Mouse (Mus musculus): ENCODE measurements around the gene Cfd.

Gene Cfd

GRCm38 (mm10) chr10:79856704-79857451 lies 33.8 kb upstream of the Cfd start:
- CTCF ChIA-PET: interaction anchor here (0.6 to 4.6 kb wide), 5 partner anchors 14 to 1878 kb away, joined by 3 to 18 read pairs (median 3); partner anchors contain the start of gene 1810043G02Rik (in 1 of the 4)
- POLR2A ChIA-PET: interaction anchor here (0.8 to 15.0 kb wide), 27 partner anchors 8 to 284 kb away, joined by 3 to 177 read pairs (median 6); partner anchors contain the start of genes Med16 (in 2 of the 4), Plppr3 (in 2 of the 4), Prtn3 (in 2 of the 4) and Bsg (in 1 of the 4)

DNA sequence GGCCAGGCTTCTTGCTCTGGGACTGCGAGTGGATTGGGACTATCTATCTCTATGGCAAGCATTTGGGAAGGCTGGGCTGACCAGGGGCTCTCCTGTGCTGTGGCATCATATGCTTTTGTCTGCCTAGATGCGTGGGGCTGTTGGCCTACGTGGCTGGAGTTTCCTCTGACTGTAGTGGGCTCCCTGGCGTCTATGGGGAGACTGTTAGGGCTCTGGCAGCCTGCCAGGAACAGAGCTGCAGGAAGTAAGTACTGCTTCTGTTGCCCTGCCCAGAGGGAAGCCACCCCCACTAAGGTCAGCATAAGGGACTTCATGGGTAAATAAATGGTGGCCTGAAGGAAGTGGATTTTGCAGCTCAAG lies 33.2 kb upstream of the Cfd start:
- ChIA-PET CTCF (interaction anchor here in 3 of 4 experiments (0.6 to 4.6 kb wide), 6 partner anchors 14 to 208 kb away, joined by 3 to 18 read pairs (median 3); no protein-coding TSS in a partner anchor), POLR2A (interaction anchor here (0.8 to 15.0 kb wide), 33 partner anchors 7 to 299 kb away, joined by 3 to 177 read pairs (median 5); partner anchors contain the start of genes Med16 (in 2 of the 4), Plppr3 (in 2 of the 4), Prtn3 (in 2 of the 4) and Bsg (in 1 of the 4))

- ChIA-PET CTCF (interaction anchor here in 3 of 4 experiments (0.6 to 4.6 kb wide), 6 partner anchors 13 to 209 kb away, joined by 3 to 18 read pairs (median 3); no protein-coding TSS in a partner anchor), POLR2A (interaction anchor here (0.6 to 15.0 kb wide), 43 partner anchors 7 to 418 kb away, joined by 3 to 177 read pairs (median 5); partner anchors contain the start of genes Med16 (in 2 of the 4), Plppr3 (in 2 of the 4), Prtn3 (in 2 of the 4) and Cbarp (in 1 of the 4))
These were observed 32.8 kb upstream of the Cfd start for GRCm38 (mm10) chr10:79857894-79858293.

DNA sequence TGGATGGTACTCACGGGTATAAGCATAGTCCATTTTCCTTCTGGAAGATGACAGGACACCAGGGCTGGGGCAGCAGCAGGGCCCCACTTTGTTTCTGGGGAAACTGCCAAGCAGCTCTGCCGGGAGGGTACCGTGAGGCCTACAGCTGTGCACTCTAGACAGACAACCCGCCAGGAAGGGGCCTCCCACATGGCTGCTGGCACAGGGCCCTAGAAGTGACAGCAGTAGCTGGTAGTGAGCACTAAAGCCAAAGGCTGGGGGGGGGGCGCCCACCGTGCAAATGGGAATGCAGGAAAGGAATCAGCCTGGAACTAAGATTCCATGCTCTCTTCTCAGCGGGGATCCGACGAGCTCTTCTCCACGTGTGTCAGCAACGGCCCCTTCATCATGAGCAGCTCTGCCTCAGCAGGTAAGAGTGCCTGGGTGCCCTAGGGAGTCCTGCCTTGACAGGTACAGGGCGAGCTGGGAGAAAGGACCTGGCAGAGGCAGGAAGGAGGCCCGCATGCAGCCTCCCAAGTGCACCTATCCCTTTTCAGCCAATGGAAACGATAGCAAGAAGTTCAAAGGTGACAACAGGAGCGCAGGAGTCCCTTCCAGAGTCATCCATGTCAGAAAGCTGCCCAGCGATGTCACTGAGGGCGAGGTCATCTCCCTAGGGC lies 32.1 kb upstream of the Cfd start:
- ChIA-PET CTCF (interaction anchor here in 3 of 4 experiments (0.6 to 4.6 kb wide), 6 partner anchors 23 to 118 kb away, joined by 3 to 18 read pairs (median 4); partner anchors contain the start of gene Wdr18 (in 1 of the 3)), POLR2A (interaction anchor here (0.6 to 15.0 kb wide), 53 partner anchors 6 to 1787 kb away, joined by 3 to 177 read pairs (median 4); partner anchors contain the start of genes Med16 (in 2 of the 4), Plppr3 (in 2 of the 4), Prtn3 (in 2 of the 4) and Gm26602 (in 1 of the 4))

DNA sequence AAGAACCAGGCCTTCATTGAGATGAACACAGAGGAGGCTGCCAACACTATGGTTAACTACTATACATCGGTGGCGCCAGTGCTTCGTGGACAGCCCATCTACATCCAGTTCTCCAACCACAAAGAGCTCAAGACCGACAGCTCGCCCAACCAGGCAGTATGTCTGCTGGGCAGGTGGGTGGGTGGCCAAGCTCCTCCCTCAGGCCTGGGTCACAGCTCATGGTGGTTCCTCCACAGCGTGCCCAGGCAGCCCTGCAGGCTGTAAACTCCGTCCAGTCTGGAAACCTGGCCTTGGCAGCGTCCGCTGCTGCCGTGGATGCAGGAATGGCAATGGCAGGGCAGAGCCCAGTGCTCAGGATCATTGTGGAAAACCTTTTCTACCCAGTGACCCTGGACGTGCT lies 31.5 kb upstream of the Cfd start:
- POLR2A ChIA-PET: interaction anchor here in 3 of 4 experiments (0.6 to 15.0 kb wide), 42 partner anchors 4 to 1788 kb away, joined by 3 to 177 read pairs (median 5); partner anchors contain the start of genes Med16 (in 2 of the 3), Plppr3 (in 2 of the 3), Prtn3 (in 2 of the 3) and Gm26602 (in 1 of the 3)
- CTCF ChIA-PET: interaction anchor here in 3 of 4 experiments (0.6 to 4.6 kb wide), 4 partner anchors 22 to 24 kb away, joined by 3 to 18 read pairs (median 6); no protein-coding TSS in a partner anchor

GRCm38 (mm10) chr10:79860079-79860911 lies 30.4 kb upstream of the Cfd start:
- ChIA-PET CTCF (interaction anchor here (0.5 to 4.6 kb wide), 10 partner anchors 11 to 659 kb away, joined by 3 to 18 read pairs (median 4); partner anchors contain the start of gene Wdr18 (in 1 of the 4)), POLR2A (interaction anchor here (0.5 to 15.0 kb wide), 29 partner anchors 5 to 477 kb away, joined by 3 to 177 read pairs (median 5); partner anchors contain the start of genes Plppr3 (in 2 of the 4), Prtn3 (in 2 of the 4), Ptbp1 (in 2 of the 4) and Cdc34 (in 1 of the 4))

DNA sequence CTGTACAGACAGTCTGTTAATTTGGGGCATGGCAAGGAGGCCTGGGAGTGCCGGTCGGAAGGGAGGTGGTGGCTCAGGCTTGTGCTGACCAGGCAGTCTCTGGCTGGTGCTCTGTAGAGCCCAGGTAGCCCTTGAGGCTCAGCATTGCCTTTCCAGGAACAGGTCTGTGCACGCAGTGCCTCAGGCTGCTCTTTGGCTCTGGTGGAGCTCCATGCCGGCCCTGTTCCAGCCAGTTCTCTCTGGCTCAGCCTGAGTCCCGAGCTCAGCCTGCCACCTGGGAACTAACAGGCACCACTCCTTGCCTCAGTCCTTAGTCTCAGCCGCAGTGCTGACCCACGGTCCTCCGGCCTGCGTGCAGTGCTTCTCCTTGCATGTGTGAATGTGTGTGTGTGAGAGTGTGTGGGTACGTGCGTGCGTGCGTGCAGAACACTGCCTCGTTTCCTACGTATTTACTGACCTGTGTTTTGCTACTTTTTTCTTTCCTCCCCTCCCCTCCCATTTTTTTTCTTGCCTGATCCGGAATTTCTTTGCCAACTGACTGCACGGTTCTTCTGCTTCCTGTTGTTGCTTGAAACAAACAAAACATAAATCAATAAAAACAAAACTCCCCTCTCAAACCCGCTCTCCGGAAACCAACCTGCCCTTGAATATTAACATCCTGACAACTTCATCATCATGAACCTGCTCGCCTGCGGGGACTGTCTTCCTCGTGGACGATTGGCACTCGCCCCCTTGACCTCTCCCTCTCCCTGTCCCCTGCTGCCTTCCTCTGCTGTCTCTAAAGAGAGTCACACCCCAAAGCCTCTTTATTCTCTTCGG lies 29.2 kb upstream of the Cfd start:
- CTCF ChIA-PET: interaction anchor here (0.6 to 1.5 kb wide), 11 partner anchors 9 to 98 kb away, joined by 3 to 5 read pairs (median 3); partner anchors contain the start of genes Wdr18 (in 2 of the 4) and Med16 (in 1 of the 4)
- POLR2A ChIA-PET: interaction anchor here (0.5 to 15.0 kb wide), 43 partner anchors 6 to 468 kb away, joined by 3 to 177 read pairs (median 5); partner anchors contain the start of genes Ptbp1 (in 3 of the 4), Plppr3 (in 2 of the 4), Prtn3 (in 2 of the 4) and Arid3a (in 1 of the 4)

- CTCF ChIA-PET: interaction anchor here in 3 of 4 experiments (0.6 to 1.3 kb wide), 4 partner anchors 9 to 98 kb away, joined by 3 to 4 read pairs (median 3); partner anchors contain the start of gene Wdr18 (in 1 of the 3)
These were observed 28.4 kb upstream of the Cfd start for GRCm38 (mm10) chr10:79862049-79862788.

GRCm38 (mm10) chr10:79862925-79863324 lies 27.7 kb upstream of the Cfd start:
- POLR2A ChIA-PET: interaction anchor here in 3 of 4 experiments (0.6 to 15.0 kb wide), 20 partner anchors 8 to 366 kb away, joined by 3 to 177 read pairs (median 10); partner anchors contain the start of genes Plppr3 (in 3 of the 3), Prtn3 (in 3 of the 3), Ptbp1 (in 3 of the 3) and Arid3a (in 1 of the 3)
- CTCF ChIA-PET: interaction anchor here in 3 of 4 experiments (0.6 to 1.3 kb wide), 3 partner anchors 8 to 52 kb away, joined by 3 to 4 read pairs (median 3); no protein-coding TSS in a partner anchor

More at GRCm38 (mm10) chr10:79862049-79862788, 28.4 kb upstream of the Cfd start:
- POLR2A ChIA-PET: interaction anchor here (0.5 to 15.0 kb wide), 29 partner anchors 7 to 1188 kb away, joined by 3 to 177 read pairs (median 5); partner anchors contain the start of genes Ptbp1 (in 3 of the 4), Plppr3 (in 2 of the 4), Prtn3 (in 2 of the 4) and Arid3a (in 1 of the 4)

DNA sequence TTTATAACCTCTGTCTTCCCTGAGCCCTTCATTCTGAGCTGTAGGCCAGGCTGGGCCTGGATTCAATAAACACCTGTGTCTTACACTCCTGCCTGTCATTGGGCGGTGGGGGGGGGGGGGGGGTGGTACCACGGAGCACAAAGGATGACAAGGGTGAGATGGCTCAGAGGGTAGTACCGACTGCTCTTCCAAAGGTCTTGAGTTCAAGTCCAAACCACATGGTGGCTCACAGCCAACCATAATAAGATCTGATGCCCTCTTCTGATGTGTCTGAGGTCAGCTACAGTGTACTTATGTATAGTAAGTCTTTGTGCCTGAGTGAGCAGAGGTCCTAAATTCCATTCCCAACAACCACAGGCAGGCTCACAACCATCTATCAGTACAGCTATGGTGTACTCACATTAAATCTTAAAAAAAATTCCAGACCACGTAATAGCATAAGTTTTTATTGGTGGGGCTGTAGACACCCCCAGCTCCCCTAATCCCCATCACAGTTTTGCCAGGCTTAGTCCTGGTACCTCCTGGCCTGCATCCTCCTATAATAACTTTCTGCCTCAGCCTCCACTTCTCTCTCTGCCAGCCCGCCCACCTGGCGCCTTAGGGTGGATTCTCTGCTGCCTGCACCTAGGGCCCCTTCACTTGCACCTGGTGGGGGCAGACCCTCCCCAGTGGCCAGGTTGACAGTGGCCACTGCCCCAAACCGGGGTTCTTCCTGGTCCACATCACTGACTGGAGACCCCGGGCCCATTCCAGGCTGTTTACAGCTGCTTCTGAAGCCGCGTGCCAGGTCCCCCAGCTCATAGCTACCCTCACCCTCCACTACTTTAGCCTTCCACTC lies 26.1 kb upstream of the Cfd start:
- POLR2A ChIA-PET: interaction anchor here (0.5 to 15.0 kb wide), 56 partner anchors 9 to 362 kb away, joined by 3 to 177 read pairs (median 4); partner anchors contain the start of genes Ptbp1 (in 4 of the 4), Plppr3 (in 3 of the 4), Prtn3 (in 3 of the 4) and Arid3a (in 2 of the 4)

GRCm38 (mm10) chr10:79865189-79865601 lies 25.5 kb upstream of the Cfd start:
- CTCF ChIA-PET: interaction anchor here in 3 of 4 experiments (0.5 to 2.4 kb wide), 5 partner anchors 11 to 95 kb away, joined by 3 to 10 read pairs (median 3); partner anchors contain the start of genes Ptbp1 (in 1 of the 3) and Wdr18 (in 1 of the 3)

More for the DNA sequence above, 26.1 kb upstream of the Cfd start:
- CTCF ChIA-PET: interaction anchor here in 3 of 4 experiments (0.6 to 2.4 kb wide), 8 partner anchors 10 to 654 kb away, joined by 3 to 10 read pairs (median 3); partner anchors contain the start of genes Ptbp1 (in 1 of the 3) and Wdr18 (in 1 of the 3)

GRCm38 (mm10) chr10:79865801-79866295 lies 24.8 kb upstream of the Cfd start:
- POLR2A ChIA-PET: interaction anchor here (0.5 to 15.0 kb wide), 47 partner anchors 7 to 655 kb away, joined by 3 to 177 read pairs (median 4); partner anchors contain the start of genes Ptbp1 (in 4 of the 4), Med16 (in 2 of the 4), Plppr3 (in 2 of the 4) and Prtn3 (in 2 of the 4)
- CTCF ChIA-PET: interaction anchor here in 3 of 4 experiments (0.5 to 2.4 kb wide), 4 partner anchors 31 to 94 kb away, joined by 3 to 10 read pairs (median 4); partner anchors contain the start of gene Wdr18 (in 1 of the 3)

More at GRCm38 (mm10) chr10:79865189-79865601, 25.5 kb upstream of the Cfd start:
- POLR2A ChIA-PET: interaction anchor here (0.5 to 15.0 kb wide), 48 partner anchors 8 to 361 kb away, joined by 3 to 177 read pairs (median 4); partner anchors contain the start of genes Ptbp1 (in 4 of the 4), Plppr3 (in 3 of the 4), Prtn3 (in 3 of the 4) and Med16 (in 2 of the 4)

- CTCF ChIA-PET: interaction anchor here in 2 of 4 experiments (0.5 to 1.0 kb wide), 2 partner anchors 132 to 154 kb away, joined by 3 to 9 read pairs; no protein-coding TSS in a partner anchor
- POLR2A ChIA-PET: interaction anchor here (0.6 to 10.8 kb wide), 21 partner anchors 9 to 193 kb away, joined by 3 to 177 read pairs (median 7); partner anchors contain the start of genes Ptbp1 (in 4 of the 4), Arid3a (in 1 of the 4), Grin3b (in 1 of the 4) and Med16 (in 1 of the 4)
These were observed 24.1 kb upstream of the Cfd start for GRCm38 (mm10) chr10:79866601-79867000.

All from embryonic stem cell, embryonic (primary cell).